Mouse (Mus musculus): ENCODE measurements at regions not wholly inside any gene's neighbourhood (a gene's known extent, or its start where the extent isn't known, plus 50 kb on each side); places are given as distances from the start of the nearest gene placed in this dataset.
"Not testable (repeated sequence)": the region's sequence is repeated elsewhere in the genome, so short reads cannot be mapped to it uniquely, and the experiment has no call there.

DNA sequence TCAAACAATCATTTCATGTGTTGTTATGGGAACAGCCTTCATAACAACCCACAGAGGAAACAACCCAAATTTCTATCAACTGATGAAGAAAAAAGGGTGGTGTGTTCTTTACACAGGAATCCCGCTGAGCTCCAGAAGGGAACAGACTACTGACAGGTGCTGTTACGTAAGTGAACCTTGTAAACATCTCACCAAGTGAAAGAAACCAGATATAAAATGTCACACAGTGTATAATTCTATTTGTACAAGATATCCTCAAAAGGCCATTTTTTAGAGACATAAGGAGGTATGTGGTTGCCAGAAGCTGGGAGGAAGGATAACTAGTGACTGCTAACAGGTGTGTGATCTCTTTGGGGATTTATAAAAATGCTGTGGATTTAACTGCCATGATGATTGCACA, 119.9 kb downstream of the Plod2 start:
- no peak for DNase-seq (ENCODE audit: low spot score in 2 of 2)

- peak in 1 of 2 experiments; percentile 21 for DNase-seq (ENCODE audit: low spot score in 2 of 2)
These were observed 125.4 kb downstream of the Plod2 start for GRCm38 (mm10) chr9:92667361-92667881.

DNA sequence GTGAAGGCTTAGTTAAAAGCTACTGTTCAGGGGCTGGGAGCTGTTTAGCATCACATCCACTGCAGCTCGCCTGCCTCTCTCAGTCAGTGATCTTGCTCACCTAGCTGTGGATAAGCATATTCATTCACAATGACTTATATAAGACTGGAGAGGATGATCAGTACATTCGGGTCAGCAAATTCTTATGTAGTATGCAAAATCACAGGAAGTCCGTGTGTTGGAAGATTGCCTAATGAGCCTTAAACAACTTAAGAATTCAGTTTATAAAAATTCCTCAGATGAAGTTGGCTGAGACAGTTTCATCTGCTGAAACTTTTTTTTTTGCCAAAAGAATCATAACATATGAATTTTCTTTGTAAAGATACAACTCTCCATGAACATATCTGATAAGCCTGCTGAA, 129.9 kb downstream of the Plod2 start:
- DNase-seq (ENCODE audit: low spot score in 2 of 2) = no peak

GRCm38 (mm10) chr9:92694361-92695016, 152.5 kb downstream of the Plod2 start:
- no peak for DNase-seq (ENCODE audit: low spot score in 2 of 2)

- no peak for DNase-seq (ENCODE audit: low spot score in 2 of 2)
These were observed 155.9 kb downstream of the Plod2 start for GRCm38 (mm10) chr9:92697971-92698370.

- DNase-seq (ENCODE audit: low spot score in 2 of 2) = no peak
These were observed 162.7 kb downstream of the Plod2 start for GRCm38 (mm10) chr9:92704752-92705151.

GRCm38 (mm10) chr9:92707011-92707410, 165.0 kb downstream of the Plod2 start:
- no peak for DNase-seq (ENCODE audit: low spot score in 2 of 2)

DNA sequence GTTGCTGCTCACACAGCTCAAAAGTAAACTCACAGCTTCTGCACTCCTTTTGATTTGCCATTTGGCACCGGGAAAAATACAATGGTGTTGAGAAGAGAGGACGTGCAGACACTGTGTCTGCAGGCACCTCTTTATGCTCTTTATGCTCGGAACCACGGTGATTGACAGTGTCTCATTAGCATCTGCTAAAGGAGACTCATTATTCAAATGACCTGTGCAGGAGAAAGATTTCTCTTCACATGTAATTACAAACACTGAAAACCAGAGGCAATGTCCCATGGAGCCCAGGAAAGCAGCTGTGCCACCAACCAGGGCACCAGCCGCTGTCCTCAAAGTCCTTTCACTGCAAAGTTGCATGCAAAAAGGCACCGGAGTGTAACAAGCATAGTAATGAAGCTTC, 175.2 kb downstream of the Plod2 start:
- DNase-seq (ENCODE audit: low spot score in 2 of 2) = no peak

DNA sequence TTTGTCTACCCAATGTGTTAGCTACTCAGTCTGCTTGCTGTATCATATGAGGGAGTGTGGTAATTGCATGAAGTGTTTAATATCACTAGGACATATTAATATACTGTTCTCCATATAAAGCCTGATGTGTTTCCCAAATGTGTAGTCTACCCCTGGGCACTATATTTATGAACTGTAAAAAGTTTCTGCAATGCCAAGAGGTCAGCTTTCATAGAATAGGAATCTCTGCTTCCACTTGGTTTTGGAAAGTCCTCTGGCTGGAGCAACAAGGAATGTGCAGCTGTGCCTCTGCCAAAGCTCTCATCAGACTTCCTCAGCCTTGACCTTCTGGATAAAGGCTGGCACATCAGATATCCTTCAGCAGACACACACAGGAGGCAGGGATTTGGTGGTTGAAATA, 176.3 kb downstream of the Plod2 start:
- no peak for DNase-seq (ENCODE audit: low spot score in 2 of 2)

DNA sequence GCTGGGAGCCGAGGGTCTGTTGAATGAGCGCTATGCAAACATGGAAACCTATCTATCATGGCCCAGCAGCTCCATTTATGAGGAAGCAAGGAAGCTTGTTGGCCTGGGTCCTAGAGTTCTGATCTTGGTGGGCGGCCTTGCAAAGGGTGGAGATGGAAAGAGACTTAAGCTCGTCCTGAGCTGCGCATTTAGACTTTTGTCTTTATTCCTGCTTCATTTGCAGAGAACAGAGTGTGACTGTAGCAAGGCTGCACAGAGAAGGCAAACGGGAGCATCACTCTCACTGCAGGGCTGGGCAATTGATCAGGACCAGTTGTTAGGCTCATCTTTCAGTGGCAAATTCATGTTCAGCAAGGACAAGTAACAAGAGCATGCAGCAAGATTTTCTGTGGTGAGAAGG, 177.2 kb downstream of the Plod2 start:
- no peak for DNase-seq (ENCODE audit: low spot score in 2 of 2)

- no peak for DNase-seq (ENCODE audit: low spot score in 2 of 2)
These were observed 186.8 kb downstream of the Plod2 start for GRCm38 (mm10) chr9:92728864-92729263.

DNA sequence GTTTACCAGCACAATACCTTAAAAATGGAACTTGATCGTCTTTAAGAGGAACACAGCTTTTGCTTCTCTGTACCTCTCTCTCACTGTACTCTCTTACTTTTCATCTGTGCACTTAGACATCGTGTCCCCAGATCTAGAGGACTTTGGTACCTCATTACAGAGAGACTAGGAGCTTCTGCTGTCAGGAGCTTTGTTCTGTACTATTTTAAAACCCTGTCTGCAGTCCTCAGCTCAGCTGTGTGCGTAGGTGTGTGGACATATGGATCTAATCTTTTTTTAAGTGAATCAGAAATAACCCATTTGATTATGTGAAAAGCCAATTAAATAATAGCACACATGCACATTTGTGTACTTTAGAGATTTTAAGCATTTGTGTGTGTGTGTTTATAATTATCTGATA, 189.4 kb downstream of the Plod2 start:
- DNase-seq (ENCODE audit: low spot score in 2 of 2) = peak; percentile 48 to 84

GRCm38 (mm10) chr9:92767532-92767931, 225.5 kb downstream of the Plod2 start:
- peak in 1 of 2 experiments; percentile 38 for DNase-seq (ENCODE audit: low spot score in 2 of 2)

DNA sequence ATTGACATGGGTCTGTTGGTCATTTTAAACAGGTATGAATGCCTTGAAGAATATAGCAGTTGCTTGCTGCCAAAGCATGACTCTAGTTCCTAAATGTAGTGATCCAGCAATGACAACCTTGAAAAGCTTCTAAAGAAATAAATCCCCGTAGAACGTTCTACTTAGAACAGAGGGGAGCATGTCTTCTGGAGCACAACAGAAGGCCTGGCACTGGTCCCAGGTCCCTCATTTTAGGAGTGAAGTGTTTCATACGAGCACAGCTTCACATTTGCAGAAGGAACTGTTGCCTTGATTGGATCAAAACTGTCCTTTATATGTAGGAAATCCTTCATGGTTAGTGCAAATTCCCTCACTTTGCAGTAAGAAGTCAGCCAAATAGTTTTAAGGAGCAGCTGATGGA, 226.4 kb downstream of the Plod2 start:
- DNase-seq (ENCODE audit: low spot score in 2 of 2) = peak; percentile 39 to 62

DNA sequence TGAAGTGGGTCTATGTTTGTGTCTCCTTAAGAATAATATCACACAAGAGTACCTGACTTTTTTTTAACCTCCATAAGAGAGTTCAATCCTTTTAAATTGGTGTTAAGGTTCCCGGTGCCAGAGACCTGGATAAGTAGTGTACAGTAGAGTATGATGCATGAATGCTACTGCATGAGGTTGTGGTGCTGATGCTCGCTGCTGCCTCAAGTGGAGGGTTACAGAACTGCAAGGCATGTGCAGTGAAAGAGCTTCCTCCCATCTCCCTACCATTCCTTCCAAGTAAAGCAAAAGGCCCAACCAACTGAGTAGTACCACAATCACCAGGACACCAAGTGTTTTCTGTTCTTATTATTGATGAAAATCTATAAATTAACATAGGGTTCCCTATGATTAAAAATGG, 227.5 kb downstream of the Plod2 start:
- no peak for DNase-seq (ENCODE audit: low spot score in 2 of 2)

DNA sequence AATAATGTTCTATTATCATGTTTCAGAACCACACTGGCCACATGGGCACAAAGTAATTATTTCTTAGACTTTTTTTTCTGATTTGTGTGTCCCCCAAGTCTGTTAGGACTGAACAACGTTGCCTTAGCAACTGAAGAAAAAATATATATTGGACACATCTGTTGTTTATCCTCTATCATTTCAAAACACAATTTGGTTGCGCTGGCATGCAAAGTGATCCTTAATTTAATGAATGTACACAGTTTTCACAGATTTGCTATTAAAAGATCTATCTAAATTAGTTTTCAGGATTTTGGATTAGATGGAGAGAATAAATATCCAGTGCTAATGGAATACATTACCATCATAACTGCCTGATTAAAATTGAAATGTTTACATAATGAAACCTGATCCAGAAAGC, 229.0 kb downstream of the Plod2 start:
- no peak for DNase-seq (ENCODE audit: low spot score in 2 of 2)

DNA sequence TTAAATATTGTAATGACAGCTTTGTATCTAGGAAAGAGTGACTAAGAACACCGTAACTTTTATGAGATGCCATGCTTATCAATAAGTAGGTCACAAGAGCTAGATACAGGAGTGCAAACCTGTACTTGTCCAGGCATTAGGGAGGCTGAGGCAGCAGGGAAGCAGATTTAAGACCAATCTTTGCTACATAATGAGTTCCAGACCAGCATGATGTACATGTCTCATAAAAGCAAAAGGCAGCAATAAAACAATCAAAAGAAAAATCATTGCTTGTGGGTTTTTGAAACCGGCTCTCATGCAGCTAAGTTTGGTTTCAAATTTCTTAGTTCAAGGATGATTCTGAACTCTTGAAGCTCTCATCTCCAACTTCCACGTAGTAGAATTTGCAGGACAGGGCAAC, 229.7 kb downstream of the Plod2 start:
- DNase-seq (ENCODE audit: low spot score in 2 of 2) = no peak

DNA sequence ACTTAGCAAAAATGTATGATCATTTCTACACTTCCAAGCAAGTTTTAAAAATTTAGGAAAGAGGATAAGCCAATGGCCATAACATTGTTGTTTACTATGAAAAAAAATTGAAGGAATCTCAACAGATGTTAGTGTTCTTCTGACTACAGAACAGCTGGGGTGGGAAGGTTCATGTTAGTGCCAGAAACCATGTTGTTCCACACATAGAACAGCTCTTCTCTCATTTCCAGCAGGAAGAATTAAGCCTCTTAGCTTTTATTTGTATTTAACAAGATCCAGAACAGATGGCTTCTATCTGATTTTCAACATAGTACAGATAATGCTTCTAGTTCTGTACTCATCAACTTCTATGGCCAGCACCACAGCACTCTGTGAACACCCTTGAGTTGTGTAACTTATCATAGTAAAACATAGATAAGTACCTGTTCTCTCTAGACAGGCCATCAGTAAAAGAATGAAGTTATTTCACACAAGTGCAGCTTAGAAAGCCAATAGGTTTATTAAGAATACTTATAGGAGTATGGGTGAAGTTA, 241.0 kb downstream of the Plod2 start:
- DNase-seq (ENCODE audit: low spot score in 2 of 2) = no peak

- DNase-seq (ENCODE audit: low spot score in 2 of 2) = no peak
These were observed 257.7 kb downstream of the Plod2 start for GRCm38 (mm10) chr9:92799695-92800094.

DNA sequence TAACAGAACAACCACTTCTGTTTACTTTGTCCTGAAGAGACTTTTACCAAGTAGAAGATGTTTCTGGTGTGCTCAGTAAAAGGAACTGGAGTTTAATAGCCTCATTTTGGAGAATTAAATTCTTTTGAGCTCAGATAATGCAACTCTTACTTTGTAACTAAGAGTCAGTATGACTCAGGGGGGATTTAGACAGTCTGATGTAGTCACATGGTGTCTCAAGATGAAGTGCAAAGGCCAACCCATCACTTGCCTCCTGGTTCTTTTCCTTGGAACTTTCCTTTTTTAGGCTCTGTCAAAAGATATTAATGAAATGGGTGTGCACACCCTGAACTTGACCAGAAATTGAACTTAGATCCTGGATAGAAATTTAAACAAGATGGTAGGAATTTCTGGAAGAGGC, 267.4 kb downstream of the Plod2 start:
- DNase-seq (ENCODE audit: low spot score in 2 of 2) = no peak

DNA sequence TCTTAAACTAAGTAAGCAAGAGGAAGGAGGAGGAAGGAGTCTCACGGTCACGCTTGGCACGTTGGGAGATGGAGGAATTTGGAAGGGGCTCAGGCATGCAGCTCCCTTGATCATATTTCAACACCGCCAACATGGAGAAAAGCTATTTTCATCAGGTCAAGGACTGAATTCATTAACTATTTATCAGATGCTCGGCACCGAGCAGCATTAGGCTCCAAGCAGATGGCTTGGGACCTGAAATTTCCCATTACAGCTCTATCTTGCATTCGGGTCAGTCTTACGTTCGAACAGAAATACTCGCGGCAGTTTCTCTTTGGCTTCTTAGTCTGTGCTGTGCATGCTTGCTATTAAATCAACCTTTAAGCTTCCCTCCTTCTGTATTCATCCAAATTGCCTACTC, 278.7 kb downstream of the Plod2 start:
- no peak for DNase-seq (ENCODE audit: low spot score in 2 of 2)

GRCm38 (mm10) chr9:92826708-92827353, 284.8 kb downstream of the Plod2 start:
- DNase-seq (ENCODE audit: low spot score in 2 of 2) = no peak

DNA sequence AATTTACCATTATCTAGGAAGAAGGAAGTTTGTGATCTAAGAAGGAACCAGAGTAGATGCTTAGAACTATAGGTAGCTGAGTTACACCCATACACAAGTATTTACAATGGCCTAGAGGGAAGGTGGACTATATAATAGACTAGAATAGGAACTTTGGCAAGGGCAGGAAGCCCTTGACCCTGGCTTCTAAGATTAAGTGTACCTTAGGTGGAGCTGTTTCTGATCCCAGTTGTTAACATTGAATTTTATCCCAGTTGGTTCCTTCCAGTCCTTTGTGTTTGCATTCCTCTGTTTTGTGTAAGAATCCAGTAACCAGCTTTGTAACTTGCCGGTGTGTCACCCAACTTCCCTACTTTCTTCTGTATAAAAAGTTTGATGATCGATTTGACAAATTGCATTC, 294.1 kb downstream of the Plod2 start:
- DNase-seq (ENCODE audit: low spot score in 2 of 2) = not testable (repeated sequence)

Measured in frontal cortex, postnatal 36 days (tissue).